Mouse (Mus musculus) retina, postnatal 1 day (tissue): ENCODE results near the gene Chd9.

ENCODE experiments used
- DNase-seq: peaks from one replicate; pipeline ENCODE4 v3.0.0-alpha.2; 2012

Chd9 gene

GRCm38 (mm10) chr8:90828181-90828986 is at the start of gene Chd9:
TSS of gene Chd9 (plus strand) at chr8:90828352.
- DNase-seq = peak; percentile 94

GRCm38 (mm10) chr8:90791616-90792015 is 36.5 kb upstream of the Chd9 start:
- DNase-seq = no peak

GRCm38 (mm10) chr8:90793710-90794109 is 34.4 kb upstream of the Chd9 start:
- peak; percentile 84 for DNase-seq

DNA sequence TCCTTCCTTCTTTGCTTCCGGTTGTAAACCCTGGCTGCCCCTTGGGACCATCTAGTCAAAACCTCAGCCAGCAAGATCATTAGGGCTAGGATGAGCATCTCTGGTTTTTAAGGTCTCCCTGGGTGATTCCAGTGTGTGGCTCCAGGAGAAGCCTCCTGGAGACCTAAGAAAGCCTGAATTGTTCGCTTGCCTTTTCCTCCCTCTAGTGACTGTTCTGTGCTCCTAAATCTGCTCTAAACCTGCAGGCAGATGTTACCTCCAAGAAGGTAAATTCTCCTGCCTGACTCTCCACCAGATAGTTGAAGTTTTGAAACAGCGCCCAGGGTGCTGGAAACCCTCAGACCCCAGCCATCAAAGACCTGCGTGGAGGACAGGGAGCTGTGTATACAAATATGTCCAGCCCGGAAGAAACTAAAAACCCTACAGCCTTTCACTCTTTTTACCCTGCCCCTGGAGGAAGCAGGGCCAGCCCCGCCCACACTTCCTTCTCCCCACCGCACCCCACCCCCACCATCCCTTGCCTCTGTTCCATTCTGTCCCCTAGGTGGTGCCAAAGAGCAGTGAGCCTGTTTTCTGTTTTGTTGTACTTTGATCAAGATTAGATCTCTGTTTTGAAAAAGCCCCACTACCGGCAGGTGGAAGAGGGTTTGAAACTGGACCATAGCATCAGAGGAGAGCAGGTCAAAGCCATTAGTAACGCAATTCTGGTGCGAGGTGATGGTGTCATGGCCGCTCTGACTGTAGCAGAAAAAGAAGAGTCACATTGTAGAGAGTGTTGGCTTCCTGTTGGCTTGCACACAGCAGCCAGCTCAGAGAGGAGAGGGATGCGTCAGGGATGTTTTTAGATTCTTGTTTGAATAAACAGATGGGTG is 32.9 kb upstream of the Chd9 start:
- DNase-seq = peak; percentile 84

DNA sequence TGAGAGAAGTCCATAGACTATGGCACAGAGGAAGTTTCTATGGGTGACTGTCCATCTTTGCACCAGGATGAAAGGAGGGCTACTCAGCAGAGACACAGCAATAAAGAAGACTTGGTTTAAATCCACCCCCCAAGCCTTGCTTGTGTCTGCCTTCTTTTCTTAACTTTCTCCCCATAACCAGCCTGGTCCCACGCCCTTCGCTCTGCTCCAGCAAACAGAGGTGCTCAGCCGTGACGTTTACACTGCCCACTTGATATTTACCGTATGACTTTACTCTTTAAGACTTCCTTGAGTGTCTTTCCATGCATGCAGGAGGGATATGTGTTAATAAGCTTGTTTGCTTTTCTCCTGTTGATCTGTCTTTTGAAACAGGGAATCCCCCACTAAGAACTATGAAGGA is 28.7 kb upstream of the Chd9 start:
- DNase-seq = no peak

DNA sequence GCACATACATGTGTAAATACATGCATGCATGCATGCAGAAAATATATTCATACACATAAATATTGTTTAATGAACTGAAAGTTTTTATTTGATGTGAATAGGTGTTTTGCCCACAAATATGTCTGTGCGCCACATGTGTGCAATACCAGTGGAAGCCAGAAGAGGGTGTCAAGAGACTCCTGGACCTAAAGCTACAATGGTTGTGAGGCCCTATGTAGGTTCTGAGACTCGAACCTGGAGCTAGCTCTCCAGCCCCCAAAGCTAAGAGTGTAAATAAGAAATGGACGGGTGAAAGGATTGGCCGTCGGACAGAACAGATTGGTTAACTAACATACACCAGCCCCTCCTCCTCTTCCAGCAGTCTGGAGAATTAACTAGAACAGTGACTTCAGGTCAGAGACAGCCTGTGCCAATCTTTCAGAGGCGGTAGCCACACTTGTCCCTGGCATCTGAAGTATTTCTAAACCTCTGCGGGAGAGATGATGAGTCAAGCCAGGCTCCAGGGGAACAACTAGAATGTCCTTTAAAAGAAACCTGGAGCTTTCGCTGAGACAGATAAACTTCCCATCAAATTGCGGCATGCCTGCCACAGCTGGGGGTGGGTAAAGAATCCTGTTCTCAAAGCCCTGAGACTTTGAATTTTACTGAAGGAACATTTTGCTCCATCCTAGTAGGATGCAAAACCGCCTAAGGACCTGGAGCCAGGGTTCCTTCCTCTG is 14.4 kb upstream of the Chd9 start:
- no peak for DNase-seq

DNA sequence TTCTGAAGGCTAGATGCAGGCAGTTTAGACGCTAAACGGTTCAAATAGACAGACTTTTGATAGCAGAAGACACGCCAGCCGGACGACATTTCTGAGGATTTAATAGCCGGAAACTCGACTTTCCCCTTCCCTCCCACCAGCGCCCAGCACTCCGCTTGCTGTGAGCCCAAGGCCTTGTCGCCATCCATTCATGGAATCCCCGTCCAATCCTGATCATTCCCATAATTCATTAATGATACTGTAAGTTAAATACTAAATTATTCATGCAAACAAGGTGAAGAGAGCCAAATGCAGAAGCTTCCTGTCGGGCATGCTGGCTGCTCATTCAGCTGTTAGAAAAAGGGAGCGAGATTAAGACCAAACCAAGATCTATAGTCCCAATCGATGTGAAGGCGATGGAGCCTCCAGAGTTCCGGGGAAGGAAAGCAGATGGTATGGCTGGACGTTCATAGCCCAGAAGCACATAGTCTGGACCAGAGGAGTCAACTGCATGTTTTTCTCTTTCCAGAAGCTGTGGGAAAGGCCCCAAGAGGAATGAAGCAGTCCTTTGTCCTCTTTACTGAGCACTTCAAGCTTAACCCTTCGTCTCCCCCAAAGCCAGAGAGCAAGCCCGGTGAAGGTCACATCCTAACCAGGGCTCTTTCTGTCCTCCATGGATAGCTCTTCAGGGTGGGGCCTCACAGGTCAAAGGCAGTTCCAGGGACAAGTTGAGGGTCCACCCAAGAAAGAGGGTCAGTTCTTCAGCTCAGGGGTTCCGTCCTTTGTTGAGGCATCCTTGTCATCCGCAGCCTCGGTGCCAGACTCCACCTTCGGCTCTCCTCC is 11.9 kb upstream of the Chd9 start:
- peak; percentile 56 for DNase-seq

DNA sequence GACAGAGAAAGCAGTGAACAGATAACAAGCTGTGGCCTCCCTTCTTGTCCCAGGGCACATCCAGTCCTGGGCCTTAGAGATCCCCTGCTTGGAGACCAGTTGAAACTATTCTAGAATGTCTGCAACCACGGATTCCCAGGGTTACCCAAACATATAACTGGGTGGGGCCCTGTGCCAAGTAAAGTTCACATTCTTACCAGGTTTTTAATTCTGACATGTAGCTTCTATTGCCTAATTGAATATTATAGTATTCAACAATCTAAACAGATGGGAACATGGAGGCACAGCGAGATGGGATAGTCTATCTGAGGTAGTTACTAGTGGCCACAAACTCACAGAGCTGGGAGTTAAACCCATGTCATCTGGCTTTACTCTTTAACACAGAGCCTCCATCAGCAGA is 10.9 kb upstream of the Chd9 start, which contains the start of gene Gm19935:
TSS of gene Gm19935 (minus strand) at position 101 of the 400 bp plus-strand sequence.
- DNase-seq = no peak

GRCm38 (mm10) chr8:90819561-90820320 is 8.4 kb upstream of the Chd9 start:
- DNase-seq = no peak

DNA sequence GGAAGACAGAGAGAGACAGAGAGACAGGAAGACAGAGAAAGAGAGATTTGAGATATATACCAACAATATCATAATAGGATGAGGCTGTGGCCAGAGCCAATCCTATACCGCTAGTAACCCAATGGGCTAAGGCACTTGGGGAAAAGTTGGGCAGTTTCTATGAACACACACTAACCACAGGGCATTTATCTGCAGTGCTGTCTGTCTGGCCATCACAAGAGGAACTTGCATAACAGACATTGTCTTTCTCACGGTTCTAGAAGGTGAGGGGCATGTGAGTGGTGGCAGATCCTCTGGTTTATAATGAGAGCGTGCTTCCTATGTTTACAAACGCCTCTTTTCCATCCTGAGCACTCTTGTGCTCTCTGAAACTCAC is 7.8 kb upstream of the Chd9 start:
- no peak for DNase-seq

- no peak for DNase-seq
These were observed 5.7 kb upstream of the Chd9 start for GRCm38 (mm10) chr8:90822443-90822842.

- DNase-seq = no peak
These were observed 2.7 kb upstream of the Chd9 start for GRCm38 (mm10) chr8:90825459-90825871.

- DNase-seq = peak; percentile 41
These were observed 1.0 kb downstream of the Chd9 start for GRCm38 (mm10) chr8:90828987-90829740.

- no peak for DNase-seq
These were observed 1.7 kb downstream of the Chd9 start for GRCm38 (mm10) chr8:90829825-90830224.

- DNase-seq = no peak
These were observed 2.8 kb downstream of the Chd9 start for GRCm38 (mm10) chr8:90830980-90831379.

GRCm38 (mm10) chr8:90832576-90833289 is 4.6 kb downstream of the Chd9 start:
- DNase-seq = no peak

DNA sequence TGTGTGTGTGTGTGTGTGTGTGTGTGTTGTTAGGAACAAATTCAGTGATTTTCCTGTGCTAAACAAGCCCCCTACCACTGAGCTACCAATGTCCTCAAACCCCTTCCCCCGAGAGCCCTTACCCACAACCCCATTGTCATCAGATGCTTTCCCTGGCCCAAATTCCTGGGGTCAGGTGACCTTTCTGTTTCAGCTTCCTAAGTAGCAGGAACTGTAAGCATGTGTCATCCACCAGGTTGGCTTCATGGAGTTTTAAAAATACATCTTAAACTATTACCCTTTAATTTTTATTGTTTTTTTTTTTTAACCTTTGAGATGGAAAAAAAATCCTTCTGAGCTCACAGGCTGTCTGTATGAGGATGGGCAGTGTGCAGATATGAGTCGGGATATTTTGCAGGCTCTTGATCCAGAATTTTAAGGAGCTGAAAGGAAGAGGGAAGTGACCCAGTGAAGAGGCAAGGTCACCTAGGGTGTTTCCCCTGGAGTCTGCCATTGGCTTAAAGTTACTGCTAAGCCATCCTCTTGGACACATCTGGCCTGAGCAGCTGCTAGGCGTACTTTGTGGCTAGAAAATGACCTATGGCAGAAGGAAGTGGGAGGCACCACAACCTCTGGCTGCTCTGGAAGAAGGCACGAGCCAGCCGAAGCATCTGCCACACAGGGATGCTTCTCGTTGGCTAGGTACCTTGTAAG is 5.6 kb downstream of the Chd9 start:
- DNase-seq = no peak

- DNase-seq = no peak
These were observed 6.1 kb downstream of the Chd9 start for GRCm38 (mm10) chr8:90834321-90834672.

GRCm38 (mm10) chr8:90837440-90837839 is 9.3 kb downstream of the Chd9 start:
- DNase-seq = no peak
